Mouse (Mus musculus) CH12.LX (cell line): ENCODE measurements around the gene Fancc.

ENCODE experiments used
- CTCF ChIP-seq, 2 experiments: IDR thresholded peaks in 1 of 2; conservative IDR thresholded peaks in 1 of 2; 2 replicates each; pipeline ENCODE4 v1.5.1; 2011 to 2012; ENCODE audit warnings: low read depth in 2 of 2, low read length in 2 of 2, improper control_type of control experiment in 1 of 2, inconsistent platforms in 1 of 2, mild to moderate bottlenecking in 1 of 2, moderate library complexity in 1 of 2
- EP300 ChIP-seq: IDR thresholded peaks from 2 replicates; pipeline ENCODE4 v1.6.1; 2011; ENCODE audit warnings: low read length, improper control_type of control experiment
- HCFC1 ChIP-seq: IDR thresholded peaks from 2 replicates; pipeline ENCODE4 v1.6.1; 2012; ENCODE audit warnings: low read depth, mild to moderate bottlenecking, inconsistent platforms, low read length, improper control_type of control experiment
- IRF4 ChIP-seq: IDR thresholded peaks from 2 replicates; pipeline ENCODE4 v1.6.1; 2014; ENCODE audit warnings: low read depth, mild to moderate bottlenecking, inconsistent platforms, low read length, improper control_type of control experiment
- MXI1 ChIP-seq: IDR thresholded peaks from 2 replicates; pipeline ENCODE4 v1.6.1; 2011; ENCODE audit warnings: mild to moderate bottlenecking, low read depth, low read length, improper control_type of control experiment
- MYC ChIP-seq: IDR thresholded peaks from 2 replicates; pipeline ENCODE4 v1.6.1; 2011; ENCODE audit warnings: low read depth, mild to moderate bottlenecking, improper control_type of control experiment, low read length
- POLR2A ChIP-seq: IDR thresholded peaks from 2 replicates; pipeline ENCODE4 v1.6.1; 2011; ENCODE audit warnings: low read depth, mild to moderate bottlenecking, improper control_type of control experiment, low read length
- ZNF384 ChIP-seq: IDR thresholded peaks from 2 replicates; pipeline ENCODE4 v1.6.1; 2012; ENCODE audit warnings: low read depth, low read length, improper control_type of control experiment, inconsistent platforms

DNA sequence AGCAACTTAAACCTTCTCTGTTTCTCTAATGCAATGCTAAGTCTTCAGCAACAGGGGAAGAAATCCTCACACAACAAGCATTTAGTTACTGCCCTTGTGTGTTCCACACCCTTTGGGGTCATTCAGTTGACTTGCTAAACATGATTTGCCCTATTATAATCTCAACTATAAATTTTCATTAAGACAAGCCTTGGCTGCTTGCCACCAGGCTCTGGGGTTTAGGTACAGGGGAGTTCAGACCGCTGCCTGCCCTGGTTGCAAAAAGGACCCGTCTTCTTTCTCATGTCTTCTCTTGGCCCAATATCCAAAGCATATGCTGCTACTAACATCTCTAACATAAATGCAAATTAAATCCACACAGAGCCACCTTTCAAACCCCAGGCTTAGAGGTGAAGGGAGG, 27.0 kb upstream of the Fancc start:
- TF ChIP-seq MXI1 (no peak), HCFC1 (no peak), MYC (no peak), POLR2A (no peak), CTCF (conservative IDR thresholded peaks at IDR 0.05 in 1 of 2, IDR thresholded peaks at IDR 0.05 in 1 of 2; ENCODE audit: low read depth in 2 of 2, low read length in 2 of 2) (no peak), EP300 (no peak), IRF4 (no peak), ZNF384 (no peak)
